Mouse (Mus musculus) kidney, postnatal 4 days (tissue): ENCODE measurements around the gene Wsb1.
"Not testable (repeated sequence)": the region's sequence is repeated elsewhere in the genome, so short reads cannot be mapped to it uniquely, and the experiment has no call there.

Source experiments
- DNase-seq, 2 experiments: peaks; one replicate each; pipeline ENCODE4 v3.0.0; 2021; ENCODE audit warnings: mixed read lengths in 2 of 2

Wsb1 gene

GRCm38 (mm10) chr11:79264376-79264775, 9.9 kb upstream of the Wsb1 start:
- DNase-seq: no peak

DNA sequence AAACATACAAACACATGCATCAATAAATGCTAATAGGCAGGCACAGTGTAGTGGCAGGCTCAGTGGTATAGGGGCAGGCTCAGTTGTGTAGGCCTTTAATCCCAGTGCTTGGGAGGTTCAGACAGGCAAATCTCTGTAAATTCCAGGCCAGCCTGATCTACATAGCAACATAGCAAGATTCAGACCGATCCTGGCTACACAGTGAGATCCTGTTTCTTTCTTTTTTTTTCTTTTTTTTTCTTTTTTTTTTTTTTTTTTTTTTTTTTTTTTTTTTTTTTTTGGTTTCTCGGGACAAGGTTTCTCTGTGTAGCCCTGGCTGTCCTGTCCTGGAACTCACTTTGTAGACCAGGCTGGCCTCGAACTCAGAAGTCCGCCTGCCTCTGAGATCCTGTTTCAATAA, 5.7 kb upstream of the Wsb1 start:
- not testable (repeated sequence) for DNase-seq

DNA sequence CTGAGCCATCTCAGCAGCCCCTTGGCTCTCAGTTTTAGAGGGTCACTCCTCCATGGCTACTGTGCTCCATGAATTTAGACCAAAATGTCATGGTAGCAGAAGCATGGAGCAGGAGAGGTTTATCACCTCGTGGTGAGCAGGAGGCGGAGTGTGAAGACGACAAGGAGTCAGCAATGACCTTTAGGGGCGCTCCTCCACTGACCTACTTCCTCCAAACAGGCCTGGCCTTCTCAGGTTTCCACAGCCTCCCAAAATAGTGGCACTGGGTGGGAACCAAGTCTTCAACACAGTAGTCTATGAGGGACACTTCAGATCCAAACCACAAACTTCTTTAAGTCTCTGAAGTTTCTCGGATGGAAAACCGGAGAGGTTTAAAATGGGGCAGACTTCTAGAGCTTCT, 4.3 kb upstream of the Wsb1 start:
- DNase-seq: no peak

GRCm38 (mm10) chr11:79253542-79254390, 705 bp downstream of the Wsb1 start:
- DNase-seq: peak; percentile 68 to 79

DNA sequence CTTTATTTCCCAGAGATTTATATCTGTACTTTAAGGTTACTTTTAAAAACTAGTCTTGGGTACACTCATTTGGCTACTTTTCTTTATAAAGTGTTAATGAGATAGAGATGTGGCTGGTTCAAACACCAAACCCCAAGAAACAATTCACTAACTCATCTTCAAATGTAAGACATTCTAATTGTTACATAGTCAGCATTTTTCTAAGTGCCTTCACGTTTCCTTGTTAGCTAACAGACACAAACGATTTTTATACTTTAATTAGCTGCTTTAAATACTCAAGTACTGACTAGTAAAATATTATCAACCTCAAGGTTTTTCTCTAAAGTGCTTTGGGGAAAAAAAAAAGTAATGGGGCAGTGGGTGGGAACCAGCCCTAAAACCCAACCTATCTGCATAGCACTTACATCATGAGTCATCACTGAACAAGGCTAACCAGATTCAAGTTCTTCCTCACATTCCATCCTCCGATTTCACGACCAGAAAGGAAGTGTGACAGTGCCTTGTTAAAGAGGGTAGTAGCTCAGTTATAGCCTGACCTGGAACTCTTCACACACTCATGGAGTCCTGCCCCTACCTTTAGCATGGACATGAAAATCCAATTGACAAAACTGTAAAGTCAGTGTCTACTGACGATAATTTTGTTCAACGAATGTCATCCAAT, 1.5 kb downstream of the Wsb1 start:
- peak in 1 of 2 experiments; percentile 15 for DNase-seq

DNA sequence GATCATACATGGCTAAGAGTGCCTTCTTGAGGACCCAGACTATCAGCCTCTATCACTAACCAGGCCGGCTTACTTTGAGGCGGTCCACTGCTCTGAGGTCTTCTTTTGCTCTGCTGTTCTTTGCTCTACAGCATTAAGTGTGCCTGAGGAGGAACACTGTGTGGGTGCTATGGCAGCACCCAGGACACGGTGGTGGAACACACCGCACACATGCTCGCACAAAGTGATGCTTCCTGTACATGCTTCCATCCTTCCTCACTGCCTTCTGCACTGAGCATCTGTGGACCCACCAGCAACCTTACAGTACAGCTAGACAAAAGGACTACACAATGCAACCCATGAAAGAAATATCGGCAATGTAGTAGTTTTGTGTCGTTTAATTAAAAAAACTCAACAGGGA, 15.4 kb downstream of the Wsb1 start:
- no peak for DNase-seq

DNA sequence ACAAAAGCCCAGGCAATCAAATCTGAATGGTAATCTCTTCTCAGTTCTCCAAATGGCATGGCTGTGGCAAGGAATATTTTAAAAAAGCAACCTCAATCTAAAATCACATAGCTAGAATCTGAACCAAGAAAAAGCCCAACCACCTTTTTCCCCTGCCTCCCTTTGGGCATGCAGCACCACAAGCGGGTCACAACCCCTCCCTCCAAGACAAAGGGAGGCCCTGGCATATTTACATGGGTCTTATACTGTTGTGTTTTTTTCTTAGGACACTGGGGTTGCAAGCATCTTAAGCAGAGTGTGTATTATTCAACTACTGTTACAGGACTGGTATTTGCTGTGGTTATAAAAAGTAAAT, 16.1 kb downstream of the Wsb1 start:
- peak; percentile 49 to 71 for DNase-seq

- peak; percentile 83 to 91 for DNase-seq
Observed at GRCm38 (mm10) chr11:79237644-79238397, 16.6 kb downstream of the Wsb1 start.

DNA sequence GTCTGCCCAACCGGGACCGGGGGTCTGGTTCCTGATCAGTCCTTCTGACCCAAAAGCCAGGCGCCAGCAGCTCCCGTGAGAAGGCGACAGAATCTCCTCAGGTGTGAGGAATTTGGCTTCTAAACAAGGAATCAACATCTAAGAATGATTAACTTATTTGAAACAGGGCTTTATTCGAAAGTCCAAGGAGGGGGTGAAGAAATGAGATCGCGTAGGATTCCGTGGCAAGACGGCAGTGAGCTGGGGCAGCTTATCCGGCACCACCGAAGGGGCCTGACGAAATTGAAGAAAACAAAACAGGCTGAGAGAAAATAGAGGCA, 24.3 kb downstream of the Wsb1 start:
- peak in 1 of 2 experiments; percentile 79 for DNase-seq

- peak; percentile 63 to 67 for DNase-seq
Observed at GRCm38 (mm10) chr11:79229561-79230250, 24.8 kb downstream of the Wsb1 start.

DNA sequence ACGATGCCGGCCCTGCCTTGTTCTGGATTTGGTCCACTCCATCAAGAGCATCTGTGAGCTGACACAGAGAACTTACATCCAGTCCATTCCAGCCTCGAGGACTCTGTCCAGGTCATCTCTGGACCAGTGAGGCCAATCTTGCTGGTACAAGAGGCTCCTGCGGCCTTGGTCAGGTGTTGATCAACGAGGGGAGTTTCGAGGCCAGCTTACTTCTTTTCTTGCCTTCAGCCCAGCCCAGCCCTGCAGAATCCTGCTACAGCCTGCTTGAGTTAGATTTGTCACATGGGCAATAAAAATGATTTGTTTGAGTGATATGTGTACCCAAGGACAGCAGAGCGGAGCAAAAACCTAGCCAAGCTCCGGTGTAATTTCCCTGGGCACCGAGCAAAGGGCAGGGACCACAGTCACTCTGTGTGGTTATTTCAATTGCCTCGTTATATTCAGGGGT, 25.4 kb downstream of the Wsb1 start:
- DNase-seq: peak; percentile 58 to 78

GRCm38 (mm10) chr11:79228089-79228488, 26.4 kb downstream of the Wsb1 start:
- no peak for DNase-seq

DNA sequence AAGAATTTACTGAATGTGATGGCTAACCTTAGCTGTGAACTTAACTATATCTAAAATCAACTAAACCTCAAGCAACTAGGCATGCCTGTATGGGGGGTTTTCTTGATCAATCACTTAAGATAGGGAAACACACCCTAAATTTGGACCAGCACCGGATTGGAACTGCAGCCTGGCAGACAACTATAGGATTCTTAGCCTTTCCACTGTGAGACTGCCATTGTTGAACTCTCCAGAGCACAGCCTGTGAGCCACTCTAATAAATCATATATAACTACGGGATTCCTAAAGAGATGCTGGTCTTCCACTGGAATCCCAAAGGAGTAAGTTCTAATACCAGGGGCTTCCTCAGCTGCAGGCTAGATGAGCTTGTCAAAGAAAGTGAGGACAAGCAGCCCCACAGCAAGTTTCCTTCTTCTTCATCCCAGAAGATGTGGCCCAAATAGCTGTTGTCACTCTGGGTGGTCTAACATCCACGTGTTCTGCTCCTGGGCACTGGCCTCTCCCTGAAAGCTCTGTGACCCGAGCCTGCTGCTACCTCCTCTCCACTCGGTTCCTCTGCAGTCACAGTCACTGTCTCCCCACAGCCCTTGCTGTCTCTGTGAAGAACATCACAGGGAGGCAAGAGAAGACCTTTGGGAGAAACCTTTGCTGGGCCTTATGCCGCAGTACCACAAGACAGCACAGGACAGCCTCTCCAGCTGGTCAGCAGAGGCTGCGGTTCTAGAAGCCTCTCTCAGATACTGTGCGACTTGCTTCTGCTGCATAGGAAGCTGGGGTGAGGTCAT, 28.9 kb downstream of the Wsb1 start:
- no peak for DNase-seq

GRCm38 (mm10) chr11:79224562-79225280, 29.8 kb downstream of the Wsb1 start:
- peak; percentile 94 for DNase-seq

- DNase-seq: peak; percentile 27 to 60
Observed at GRCm38 (mm10) chr11:79223420-79223819, 31.1 kb downstream of the Wsb1 start.

DNA sequence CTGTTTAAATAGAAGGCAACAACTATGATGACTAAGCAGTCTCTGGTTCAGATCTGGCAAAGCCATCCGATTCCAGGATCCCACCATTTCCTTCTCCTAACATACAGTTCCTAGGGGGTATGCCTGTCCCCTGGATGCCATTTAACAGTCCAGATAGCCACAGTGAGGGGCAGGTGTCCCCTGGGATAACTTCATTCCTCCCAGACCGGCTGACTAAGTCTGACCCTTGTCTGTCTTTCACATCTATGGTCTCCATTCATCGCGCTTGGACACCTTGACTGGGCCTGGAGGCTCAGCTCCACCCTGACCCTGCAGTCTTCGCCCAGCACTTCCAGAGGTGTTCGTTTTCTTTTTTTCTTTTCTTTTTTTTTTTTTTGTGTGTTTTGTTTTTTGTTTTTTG, 31.8 kb downstream of the Wsb1 start:
- no peak for DNase-seq

GRCm38 (mm10) chr11:79221641-79222040, 32.8 kb downstream of the Wsb1 start:
- no peak for DNase-seq

DNA sequence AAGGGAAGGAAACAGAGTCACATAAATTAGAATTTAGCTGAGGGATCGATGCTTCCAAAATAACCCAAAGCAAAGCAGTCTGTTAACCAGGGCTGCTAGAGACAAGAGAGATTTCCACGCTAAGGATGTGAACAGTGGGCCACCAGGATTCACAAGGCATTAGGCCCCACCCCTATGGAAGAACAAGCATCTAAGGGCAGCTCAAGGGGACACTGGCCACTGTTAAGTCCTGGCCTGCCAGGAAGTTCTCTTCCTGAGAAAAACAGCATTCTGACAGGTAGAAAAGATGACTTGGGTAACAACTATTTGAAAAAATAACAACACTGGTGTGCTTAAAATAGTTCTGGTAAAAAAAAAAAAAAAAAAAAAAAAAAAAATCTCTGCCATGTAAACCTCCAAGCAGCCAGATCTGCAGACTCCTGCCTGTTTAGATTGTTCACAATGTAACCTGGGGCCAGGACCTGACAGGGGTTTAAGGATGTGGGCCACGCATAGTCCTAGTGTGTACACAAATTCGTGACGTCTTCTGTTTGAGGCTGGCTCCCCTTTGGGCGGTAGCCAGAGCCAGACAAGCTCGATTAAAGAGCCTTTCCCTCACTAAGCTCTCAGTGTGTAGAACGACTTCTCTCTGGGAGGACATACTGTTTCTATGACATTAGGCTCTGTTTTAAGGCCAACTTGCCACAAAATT, 35.4 kb downstream of the Wsb1 start:
- peak in 1 of 2 experiments; percentile 34 for DNase-seq

GRCm38 (mm10) chr11:79218061-79218460, 36.4 kb downstream of the Wsb1 start:
- DNase-seq: no peak

- no peak for DNase-seq
Observed at GRCm38 (mm10) chr11:79217133-79217532, 37.3 kb downstream of the Wsb1 start.

DNA sequence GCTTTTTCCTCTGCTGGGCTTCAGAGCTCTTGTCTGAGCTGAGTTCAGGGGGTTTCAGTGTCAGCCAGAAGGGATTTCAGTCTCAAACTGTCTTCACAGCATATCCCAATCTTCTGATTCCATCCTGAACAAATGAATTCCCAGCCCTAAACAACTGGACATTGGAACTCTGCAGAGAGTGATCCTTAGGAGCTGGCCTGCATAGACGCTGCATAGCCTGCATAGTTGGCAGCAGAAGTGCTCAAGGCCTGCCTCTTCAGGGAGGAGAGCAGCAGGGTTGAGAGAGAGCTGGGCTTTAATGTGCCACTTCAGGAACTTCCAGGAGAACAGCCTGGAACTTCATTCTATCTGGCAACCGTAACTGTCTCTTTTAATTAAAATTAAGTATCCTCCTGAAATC, 38.9 kb downstream of the Wsb1 start:
- no peak for DNase-seq
